Mouse (Mus musculus): Measurements from ENCODE around the gene Fosl1. TPM values are rescaled to one million over a fixed set of nuclear protein-coding genes. Genes with fewer than 3 reads are reported as not detected.
A peak's percentile ranks its signal among the peaks of the same experiment; 100 is the strongest.

Gene Fosl1
- polyA plus RNA-seq, 1 experiment from 2014 or later = 0.54 TPM

DNA sequence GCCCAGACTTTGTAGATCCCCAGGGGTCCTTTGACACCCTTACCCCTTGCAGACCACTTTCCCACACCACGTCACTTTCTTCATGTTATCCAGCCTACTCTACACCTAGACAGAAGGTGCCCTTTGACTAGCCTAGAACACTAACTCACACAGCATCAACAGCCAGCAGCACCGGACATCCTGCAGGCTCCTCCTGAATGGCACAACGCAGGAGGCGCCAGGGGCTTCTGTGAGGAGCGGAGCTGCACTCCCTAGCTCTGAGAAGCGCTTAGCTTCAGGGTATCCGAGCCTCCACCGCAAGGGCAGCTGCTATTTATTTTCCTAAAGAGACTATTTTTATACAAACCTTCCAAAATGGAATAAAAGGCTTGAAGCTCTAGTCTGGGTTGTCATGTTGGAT is 8.2 kb downstream of the Fosl1 start:
- WGBS = 55% methylated on average over 8 of the region's 8 CpGs
- peaks cover 25% of the 10 kb centered on the region for H3K4me1 ChIP-seq (ENCODE audit: insufficient read depth, low read length)
- H3K9me3 ChIP-seq (ENCODE audit: low read length) = no peaks in the 10 kb centered on the region
- no peaks in the 10 kb centered on the region for H3K36me3 ChIP-seq (ENCODE audit: insufficient read depth, low read length)
- H3K9ac ChIP-seq (replicated peaks; ENCODE audit: low read length) = peak overlapping the region; percentile 83
- ATAC-seq (ENCODE audit: low FRiP score, low TSS enrichment) = no peak
- no peaks in the 10 kb centered on the region for H3K27me3 ChIP-seq (ENCODE audit: insufficient read depth, low read length)
- peak overlapping the region; percentile 90 for H3K4me2 ChIP-seq (replicated peaks; ENCODE audit: low read depth, low read length)
- H3K4me3 ChIP-seq (ENCODE audit: low read length) = peak overlapping the region; percentile 72
- H3K27ac ChIP-seq (ENCODE audit: low read length) = peak overlapping the region; percentile 90; the same call in 1 of the 2 replicates

DNA sequence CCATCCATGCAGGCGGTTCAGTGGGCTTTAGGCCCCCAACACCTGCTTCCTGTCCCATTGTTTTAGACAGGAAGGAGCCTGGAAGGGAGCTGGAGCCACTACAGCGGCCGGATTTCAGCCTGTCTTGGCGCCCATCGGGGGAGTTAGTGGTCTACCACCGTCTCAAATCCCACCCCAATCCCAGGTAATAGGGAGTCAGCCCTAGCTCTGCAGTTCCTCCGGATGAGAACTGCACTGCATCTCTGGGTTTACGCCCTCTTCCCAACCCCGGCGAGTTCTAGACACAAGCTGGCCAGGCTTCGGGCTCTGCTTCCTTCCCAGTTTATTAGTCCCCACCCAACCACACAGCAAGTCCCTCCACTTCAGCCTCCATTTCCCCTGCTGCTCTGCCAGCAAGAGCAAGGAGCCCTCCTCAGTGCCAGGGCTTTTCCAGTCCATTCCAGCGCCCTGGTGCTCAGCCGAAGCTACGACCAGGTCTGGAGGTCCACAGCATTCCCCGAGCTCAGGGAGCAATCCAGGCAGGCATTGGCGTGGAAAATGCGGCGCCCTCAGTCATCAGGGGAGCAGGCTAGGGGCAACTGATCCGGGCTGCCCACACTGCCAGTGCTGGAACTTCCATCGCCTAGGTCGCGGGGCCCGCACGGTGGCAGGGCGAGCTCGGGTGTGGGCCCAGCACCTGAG is 9.0 kb downstream of the Fosl1 start:
- peaks cover 30% of the 10 kb centered on the region for H3K4me1 ChIP-seq (ENCODE audit: insufficient read depth, low read length)
- peak; percentile 2; the same call in 1 of the 2 replicates for ATAC-seq (ENCODE audit: low FRiP score, low TSS enrichment)
- under 1% methylated on average over 26 of the region's 26 CpGs for WGBS
- peak overlapping the region; percentile 90 for H3K4me2 ChIP-seq (replicated peaks; ENCODE audit: low read depth, low read length)
- no peaks in the 10 kb centered on the region for H3K9me3 ChIP-seq (ENCODE audit: low read length)
- H3K27ac ChIP-seq (ENCODE audit: low read length) = peak overlapping the region; percentile 90
- H3K27me3 ChIP-seq (ENCODE audit: insufficient read depth, low read length) = no peaks in the 10 kb centered on the region
- no peaks in the 10 kb centered on the region for H3K36me3 ChIP-seq (ENCODE audit: insufficient read depth, low read length)
- H3K4me3 ChIP-seq (ENCODE audit: low read length) = peak overlapping the region; percentile 72
- H3K9ac ChIP-seq (replicated peaks; ENCODE audit: low read length) = peak overlapping the region; percentile 83

- Histone ChIP-seq H3K27me3 (ENCODE audit: insufficient read depth, low read length) (no peaks in the 10 kb centered on the region), H3K27ac (ENCODE audit: low read length) (peak overlapping the region; percentile 90), H3K4me1 (ENCODE audit: insufficient read depth, low read length) (peaks cover 32% of the 10 kb centered on the region), H3K9me3 (ENCODE audit: low read length) (no peaks in the 10 kb centered on the region), H3K36me3 (ENCODE audit: insufficient read depth, low read length) (no peaks in the 10 kb centered on the region), H3K9ac (replicated peaks; ENCODE audit: low read length) (peak overlapping the region; percentile 83), H3K4me2 (replicated peaks; ENCODE audit: low read depth, low read length) (peak overlapping the region; percentile 90), H3K4me3 (ENCODE audit: low read length) (peak overlapping the region; percentile 72)
- under 1% methylated on average over 70 of the region's 70 CpGs for WGBS
- peak; percentile 92 for ATAC-seq (ENCODE audit: low FRiP score, low TSS enrichment)
These were observed 9.8 kb downstream of the Fosl1 start for GRCm38 (mm10) chr19:5456922-5457745.

DNA sequence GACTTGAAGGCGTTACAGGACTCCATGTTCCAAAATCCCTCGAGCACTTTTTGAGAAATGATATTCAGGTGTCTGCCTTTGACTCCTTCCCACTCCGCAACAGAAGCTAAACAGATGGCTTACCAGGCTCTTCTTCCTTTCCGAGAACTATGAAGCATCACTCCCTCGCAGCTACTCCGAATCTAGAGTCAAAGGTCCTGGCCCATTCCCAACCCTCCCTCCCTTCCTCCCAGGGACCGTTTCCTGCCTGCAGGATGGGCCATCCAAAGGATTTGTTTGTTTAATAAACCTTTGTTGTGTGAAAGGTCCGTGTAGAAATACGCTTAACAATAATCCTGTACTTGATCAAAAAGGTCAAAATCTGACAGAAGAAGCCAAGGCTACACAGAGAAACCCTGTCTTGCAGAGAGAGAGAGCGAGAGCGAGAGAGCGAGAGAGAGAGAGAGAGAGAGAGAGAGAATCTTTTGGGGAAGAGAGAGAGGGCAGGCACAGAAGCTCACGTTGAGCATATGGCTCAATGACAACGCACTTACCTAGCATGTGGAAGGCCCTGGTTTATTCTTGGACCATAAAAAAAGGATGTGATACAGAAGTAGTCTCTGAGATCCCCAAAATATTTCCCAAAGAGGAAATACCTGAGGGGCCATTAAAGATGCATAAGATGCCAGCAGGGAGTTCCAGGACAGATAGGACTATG is 10.5 kb downstream of the Fosl1 start, which contains the start of gene Ccdc85b:
Gene Ccdc85b, minus strand, starts transcription at position 149 of the 697 bp plus-strand sequence.
- no peaks in the 10 kb centered on the region for H3K27me3 ChIP-seq (ENCODE audit: insufficient read depth, low read length)
- H3K36me3 ChIP-seq (ENCODE audit: insufficient read depth, low read length) = peaks cover 6% of the 10 kb centered on the region; the same call in 1 of the 2 replicates
- H3K4me3 ChIP-seq (ENCODE audit: low read length) = peak within 1 kb of the TSS; percentile 72
- peak within 1 kb of the TSS; percentile 90 for H3K27ac ChIP-seq (ENCODE audit: low read length)
- peak within 1 kb of the TSS; percentile 83 for H3K9ac ChIP-seq (replicated peaks; ENCODE audit: low read length)
- no peak for ATAC-seq (ENCODE audit: low FRiP score, low TSS enrichment)
- 11% methylated on average over 14 of the region's 14 CpGs for WGBS
- H3K4me2 ChIP-seq (replicated peaks; ENCODE audit: low read depth, low read length) = peak within 1 kb of the TSS; percentile 90
- peaks cover 32% of the 10 kb centered on the region for H3K4me1 ChIP-seq (ENCODE audit: insufficient read depth, low read length)
- H3K9me3 ChIP-seq (ENCODE audit: low read length) = no peaks in the 10 kb centered on the region

DNA sequence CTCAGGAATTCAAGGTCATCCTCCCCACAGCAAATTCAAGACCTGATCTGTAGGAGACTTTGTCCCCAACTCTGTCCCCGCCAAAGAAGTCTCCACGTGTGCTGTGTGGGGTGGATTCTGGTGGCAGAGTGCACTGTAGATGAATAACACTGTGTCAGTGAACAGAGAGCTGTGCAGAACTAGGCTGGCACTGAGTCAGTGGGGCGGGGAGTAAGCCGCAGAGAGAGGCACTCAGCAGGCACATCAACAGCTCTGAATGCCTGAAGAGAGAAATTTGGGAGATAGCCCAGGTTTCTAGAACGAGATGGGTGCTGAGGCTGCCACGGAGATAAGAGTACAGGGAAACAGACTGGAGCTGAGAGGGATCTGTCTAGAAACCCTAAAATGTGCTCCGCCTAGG is 11.7 kb downstream of the Fosl1 start:
- H3K4me3 ChIP-seq (ENCODE audit: low read length) = no peak overlapping the region
- peaks cover 35% of the 10 kb centered on the region for H3K4me1 ChIP-seq (ENCODE audit: insufficient read depth, low read length)
- ATAC-seq (ENCODE audit: low FRiP score, low TSS enrichment) = no peak
- H3K9ac ChIP-seq (replicated peaks; ENCODE audit: low read length) = no peak overlapping the region
- 75% methylated on average over 7 of the region's 7 CpGs for WGBS
- H3K9me3 ChIP-seq (ENCODE audit: low read length) = no peaks in the 10 kb centered on the region
- H3K4me2 ChIP-seq (replicated peaks; ENCODE audit: low read depth, low read length) = no peak overlapping the region
- no peak overlapping the region for H3K27ac ChIP-seq (ENCODE audit: low read length)
- peaks cover 14% of the 10 kb centered on the region; the same call in 1 of the 2 replicates for H3K36me3 ChIP-seq (ENCODE audit: insufficient read depth, low read length)
- no peaks in the 10 kb centered on the region for H3K27me3 ChIP-seq (ENCODE audit: insufficient read depth, low read length)

GRCm38 (mm10) chr19:5459896-5460295 is 12.5 kb downstream of the Fosl1 start:
- Histone ChIP-seq H3K4me1 (ENCODE audit: insufficient read depth, low read length) (peaks cover 38% of the 10 kb centered on the region), H3K9ac (replicated peaks; ENCODE audit: low read length) (peak overlapping the region; percentile 86), H3K9me3 (ENCODE audit: low read length) (no peaks in the 10 kb centered on the region), H3K4me3 (ENCODE audit: low read length) (peak overlapping the region; percentile 79), H3K36me3 (ENCODE audit: insufficient read depth, low read length) (peaks cover 21% of the 10 kb centered on the region; the same call in 1 of the 2 replicates), H3K27ac (ENCODE audit: low read length) (no peak overlapping the region), H3K27me3 (ENCODE audit: insufficient read depth, low read length) (no peaks in the 10 kb centered on the region), H3K4me2 (replicated peaks; ENCODE audit: low read depth, low read length) (peak overlapping the region; percentile 94)
- WGBS = 27% methylated on average over 3 of the region's 3 CpGs
- no peak for ATAC-seq (ENCODE audit: low FRiP score, low TSS enrichment)

DNA sequence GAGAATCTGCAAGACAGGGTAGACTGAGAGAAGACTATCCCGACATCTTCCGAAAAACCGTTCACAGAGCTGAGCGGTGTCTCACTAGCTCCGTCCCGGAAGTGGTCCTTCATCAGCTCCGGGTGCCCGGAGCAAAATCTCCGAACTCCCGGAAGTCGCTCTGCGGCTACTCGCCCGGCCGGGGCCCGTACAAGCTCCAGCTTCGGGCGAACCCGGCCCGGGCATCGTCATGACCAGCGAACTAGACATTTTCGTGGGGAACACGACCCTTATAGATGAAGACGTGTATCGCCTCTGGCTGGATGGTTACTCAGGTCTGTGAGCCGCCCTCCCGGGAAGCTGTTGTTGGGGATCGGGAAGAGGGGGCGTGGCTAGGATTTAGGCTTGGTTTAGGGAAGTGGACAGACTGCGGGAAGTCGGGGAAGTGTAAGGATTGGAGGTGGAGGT is 13.1 kb downstream of the Fosl1 start, which contains the start of gene Fibp:
Gene Fibp, plus strand, starts transcription at position 151 of the 447 bp plus-strand sequence.
- whole genome bisulfite sequencing = under 1% methylated on average over 32 of the region's 32 CpGs
- peaks cover 26% of the 10 kb centered on the region; the same call in 1 of the 2 replicates for H3K36me3 ChIP-seq (ENCODE audit: insufficient read depth, low read length)
- peak within 1 kb of the TSS; percentile 86 for H3K9ac ChIP-seq (replicated peaks; ENCODE audit: low read length)
- no peaks in the 10 kb centered on the region for H3K27me3 ChIP-seq (ENCODE audit: insufficient read depth, low read length)
- H3K4me1 ChIP-seq (ENCODE audit: insufficient read depth, low read length) = peaks cover 32% of the 10 kb centered on the region
- H3K27ac ChIP-seq (ENCODE audit: low read length) = peak within 1 kb of the TSS; percentile 74; the same call in 1 of the 2 replicates
- peak within 1 kb of the TSS; percentile 94 for H3K4me2 ChIP-seq (replicated peaks; ENCODE audit: low read depth, low read length)
- H3K9me3 ChIP-seq (ENCODE audit: low read length) = no peaks in the 10 kb centered on the region
- peak; percentile 43 for ATAC-seq (ENCODE audit: low FRiP score, low TSS enrichment)
- peak within 1 kb of the TSS; percentile 79 for H3K4me3 ChIP-seq (ENCODE audit: low read length)

DNA sequence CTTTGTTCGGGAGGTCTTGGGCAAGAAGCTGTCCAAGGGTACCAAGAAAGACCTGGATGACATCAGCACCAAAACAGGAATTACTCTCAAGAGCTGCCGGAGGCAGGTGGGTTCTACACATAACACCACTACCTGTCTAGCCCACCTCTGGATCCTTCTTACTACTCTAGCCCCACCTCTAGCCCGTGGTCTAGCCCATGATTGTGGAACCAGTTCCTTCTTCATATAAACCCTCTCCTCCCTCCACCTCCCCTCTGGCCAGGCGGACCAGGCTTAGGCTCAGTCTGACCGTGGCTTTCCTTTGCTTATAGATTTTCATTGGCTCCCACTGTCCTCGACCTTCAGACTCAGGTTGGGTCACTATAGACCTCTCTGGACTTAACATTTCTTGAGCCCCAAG is 14.1 kb downstream of the Fosl1 start:
- peak overlapping the region; percentile 86; the same call in 1 of the 2 replicates for H3K9ac ChIP-seq (replicated peaks; ENCODE audit: low read length)
- ATAC-seq (ENCODE audit: low FRiP score, low TSS enrichment) = no peak
- H3K27me3 ChIP-seq (ENCODE audit: insufficient read depth, low read length) = no peaks in the 10 kb centered on the region
- H3K9me3 ChIP-seq (ENCODE audit: low read length) = no peaks in the 10 kb centered on the region
- H3K27ac ChIP-seq (ENCODE audit: low read length) = no peak overlapping the region
- peaks cover 35% of the 10 kb centered on the region for H3K36me3 ChIP-seq (ENCODE audit: insufficient read depth, low read length)
- 86% methylated on average over 6 of the region's 6 CpGs for WGBS
- H3K4me1 ChIP-seq (ENCODE audit: insufficient read depth, low read length) = peaks cover 23% of the 10 kb centered on the region
- peak overlapping the region; percentile 94 for H3K4me2 ChIP-seq (replicated peaks; ENCODE audit: low read depth, low read length)
- peak overlapping the region; percentile 79 for H3K4me3 ChIP-seq (ENCODE audit: low read length)

- ATAC-seq (ENCODE audit: low FRiP score, low TSS enrichment) = no peak
- Histone ChIP-seq H3K27me3 (ENCODE audit: insufficient read depth, low read length) (no peaks in the 10 kb centered on the region), H3K9ac (replicated peaks; ENCODE audit: low read length) (no peak overlapping the region), H3K9me3 (ENCODE audit: low read length) (no peaks in the 10 kb centered on the region), H3K27ac (ENCODE audit: low read length) (no peak overlapping the region), H3K4me2 (replicated peaks; ENCODE audit: low read depth, low read length) (no peak overlapping the region), H3K36me3 (ENCODE audit: insufficient read depth, low read length) (peaks cover 50% of the 10 kb centered on the region), H3K4me1 (ENCODE audit: insufficient read depth, low read length) (peaks cover 19% of the 10 kb centered on the region), H3K4me3 (ENCODE audit: low read length) (no peak overlapping the region)
- 91% methylated on average over 9 of the region's 9 CpGs for WGBS
These were observed 15.9 kb downstream of the Fosl1 start for GRCm38 (mm10) chr19:5463212-5463611.
